Mouse (Mus musculus) MEL (cell line): ENCODE data around the gene Rabl2.

Experiments used
- CHD2 ChIP-seq: IDR thresholded peaks from 2 replicates; pipeline ENCODE4 v1.6.1; 2011; ENCODE audit warnings: low read length, improper control_type of control experiment
- CTCF ChIP-seq, 3 experiments: IDR thresholded peaks in 2 of 3; conservative IDR thresholded peaks in 1 of 3; 2 replicates each; pipeline ENCODE4 v1.5.1; 2011 to 2012; ENCODE audit warnings: low read length in 3 of 3, low read depth in 2 of 3, mild to moderate bottlenecking in 2 of 3, improper control_type of control experiment in 1 of 3, inconsistent platforms in 1 of 3, mixed read lengths in 1 of 3, moderate library complexity in 1 of 3; ENCODE audit not compliant: control insufficient read depth in 1 of 3, insufficient read depth in 1 of 3, poor library complexity in 1 of 3, severe bottlenecking in 1 of 3
- ELF1 ChIP-seq: IDR thresholded peaks from 2 replicates; pipeline ENCODE4 v1.6.1; 2014; ENCODE audit warnings: low read depth, mild to moderate bottlenecking, inconsistent platforms, low read length, improper control_type of control experiment, moderate library complexity
- EP300 ChIP-seq, 2 experiments: IDR thresholded peaks; 2 replicates each; pipeline ENCODE4 v1.6.1; 2011; ENCODE audit warnings: improper control_type of control experiment in 2 of 2, low read length in 2 of 2, low read depth in 1 of 2, mild to moderate bottlenecking in 1 of 2
- JUND ChIP-seq: IDR thresholded peaks from 2 replicates; pipeline ENCODE4 v1.6.1; 2011; ENCODE audit warnings: low read depth, mild to moderate bottlenecking, improper control_type of control experiment, low read length
- MAFK ChIP-seq: IDR thresholded peaks from 2 replicates; pipeline ENCODE4 v1.6.1; 2011; ENCODE audit warnings: low read depth, mild to moderate bottlenecking, low read length, improper control_type of control experiment, borderline replicate concordance
- MAX ChIP-seq: IDR thresholded peaks from 2 replicates; pipeline ENCODE4 v1.6.1; 2011; ENCODE audit warnings: low read length, improper control_type of control experiment
- NELFE ChIP-seq: IDR thresholded peaks from 2 replicates; pipeline ENCODE4 v1.6.1; 2011; ENCODE audit warnings: low read depth, low read length, improper control_type of control experiment
- POLR2A ChIP-seq, 2 experiments: IDR thresholded peaks; 2 replicates each; pipeline ENCODE4 v1.6.1; 2011 to 2012; ENCODE audit warnings: low read length in 2 of 2, mild to moderate bottlenecking in 2 of 2, control low read depth in 1 of 2, improper control_type of control experiment in 1 of 2, low read depth in 1 of 2, moderate library complexity in 1 of 2; ENCODE audit not compliant: control insufficient read depth in 1 of 2, insufficient read depth in 1 of 2, poor library complexity in 1 of 2
- TAL1 ChIP-seq: IDR thresholded peaks from 2 replicates; pipeline ENCODE4 v1.6.1; 2012; ENCODE audit warnings: mild to moderate bottlenecking, inconsistent platforms, low read length, moderate library complexity, mixed read lengths
- ZC3H11A ChIP-seq: IDR thresholded peaks from 2 replicates; pipeline ENCODE4 v1.6.1; 2012; ENCODE audit warnings: low read depth, mild to moderate bottlenecking, inconsistent platforms, low read length, improper control_type of control experiment
- ZNF384 ChIP-seq: IDR thresholded peaks from 2 replicates; pipeline ENCODE4 v1.6.1; 2012; ENCODE audit warnings: low read depth, mild to moderate bottlenecking, inconsistent platforms, low read length, improper control_type of control experiment

- TF ChIP-seq JUND (no peak), ZNF384 (no peak), ELF1 (no peak), TAL1 (no peak), POLR2A (IDR thresholded peaks at IDR 0.05; ENCODE audit: control insufficient read depth in 1 of 2, insufficient read depth in 1 of 2, low read depth in 1 of 2, low read length in 2 of 2, poor library complexity in 1 of 2) (no peak), CHD2 (no peak), ZC3H11A (no peak), CTCF (IDR thresholded peaks at IDR 0.05 in 2 of 3, conservative IDR thresholded peaks at IDR 0.05 in 1 of 3; ENCODE audit: control insufficient read depth in 1 of 3, insufficient read depth in 1 of 3, low read depth in 2 of 3, low read length in 3 of 3, poor library complexity in 1 of 3, severe bottlenecking in 1 of 3) (no peak), NELFE (no peak), EP300 (IDR thresholded peaks at IDR 0.05; ENCODE audit: low read depth in 1 of 2, low read length in 2 of 2) (no peak), MAFK (no peak), MAX (no peak)
Measured at GRCm38 (mm10) chr15:89550506-89550905, 41.2 kb downstream of the Rabl2 start.
